Mouse (Mus musculus) small intestine, adult 2 months (tissue): ENCODE results near the gene Ptk6.

Experiments used
- CTCF ChIP-seq: fragments of 200-500 bp; IDR thresholded peaks from 2 replicates; pipeline ENCODE4 v1.5.1; 2012; ENCODE audit warnings: low read depth, mild to moderate bottlenecking, control low read depth, inconsistent platforms, low read length, moderate library complexity, mixed read lengths; ENCODE audit not compliant: insufficient replicate concordance, insufficient read length; ENCODE audit errors: extremely low read depth
- POLR2A ChIP-seq: fragments of 200-500 bp; IDR thresholded peaks from 2 replicates; pipeline ENCODE4 v1.6.1; 2012; ENCODE audit warnings: low read depth, mild to moderate bottlenecking, control low read depth, inconsistent platforms, low read length, moderate library complexity

DNA sequence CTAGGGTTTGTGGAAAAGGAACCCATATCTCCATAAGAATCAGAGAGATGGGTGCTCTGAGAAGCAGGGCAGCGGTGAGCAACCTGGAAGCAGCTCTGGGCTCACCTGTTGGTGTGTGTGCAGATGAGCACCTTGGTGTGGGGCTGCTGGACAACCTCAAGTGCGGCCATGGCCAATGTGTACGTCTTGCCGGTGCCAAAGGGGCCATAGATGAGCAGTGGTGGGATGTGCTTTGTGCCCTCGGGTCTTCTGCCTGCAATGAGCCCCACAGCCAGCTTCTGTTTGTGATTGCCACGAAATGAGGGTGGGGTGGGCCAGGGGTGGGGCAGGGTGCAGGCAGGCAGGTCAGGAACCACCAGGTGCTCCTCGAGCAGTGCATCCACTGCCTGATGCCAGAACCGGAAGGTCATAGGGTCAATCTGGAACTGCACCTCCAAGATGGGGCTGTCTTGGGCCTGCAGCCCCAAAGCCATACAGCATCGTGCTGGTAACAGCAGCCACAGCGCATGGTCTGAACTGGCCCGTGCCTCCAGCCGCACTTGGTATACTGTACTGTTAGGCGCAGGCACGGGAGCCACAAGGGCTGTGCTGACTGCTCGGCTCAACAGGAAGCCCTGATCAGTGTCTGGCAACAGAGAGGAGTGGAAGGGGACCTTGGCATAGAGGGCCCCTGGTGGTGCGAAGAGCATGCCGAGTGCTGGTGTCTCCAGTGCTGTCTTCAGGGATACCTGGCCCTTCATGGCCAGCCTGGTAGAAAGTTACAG, 34.8 kb upstream of the Ptk6 start:
- TF ChIP-seq CTCF (no peak), POLR2A (no peak)
